Mouse (Mus musculus) hindbrain, embryonic 12.5 days (tissue): Measurements from ENCODE around the gene Il9. TPM values are rescaled to one million over a fixed set of nuclear protein-coding genes. Genes with fewer than 3 reads are reported as not detected.
A peak's percentile ranks its signal among the peaks of the same experiment; 100 is the strongest.

Experiments used
- ATAC-seq: fragments of 200-750 bp; cut with Nextera tagmentation; 2 replicates; pipeline ENCODE4 v1.8.0; 2017; ENCODE audit warnings: moderate TSS enrichment; ENCODE audit not compliant: low FRiP score
- H3K27ac ChIP-seq: fragments of 300-500 bp; sonication (generic); 2 replicates; pipeline ENCODE4 v1.5.1; 2016; ENCODE audit warnings: mild to moderate bottlenecking
- H3K27me3 ChIP-seq: fragments of 300-500 bp; sonication (generic); 2 replicates; pipeline ENCODE4 v1.6.1; 2016; ENCODE audit warnings: mild to moderate bottlenecking
- H3K36me3 ChIP-seq: fragments of 300-500 bp; sonication (generic); 2 replicates; pipeline ENCODE4 v1.6.1; 2016; ENCODE audit warnings: mild to moderate bottlenecking
- H3K4me1 ChIP-seq: fragments of 300-500 bp; sonication (generic); 2 replicates; pipeline ENCODE4 v1.6.1; 2016
- H3K4me2 ChIP-seq: fragments of 300-500 bp; sonication (generic); replicated peaks from 2 replicates; pipeline ENCODE4 v1.6.1; 2016; ENCODE audit warnings: mild to moderate bottlenecking
- H3K4me3 ChIP-seq: fragments of 300-500 bp; sonication (generic); 2 replicates; pipeline ENCODE4 v1.5.1; 2016; ENCODE audit warnings: mild to moderate bottlenecking
- H3K9ac ChIP-seq: fragments of 300-500 bp; sonication (generic); 2 replicates; pipeline ENCODE4 v1.6.1; 2016; ENCODE audit warnings: mild to moderate bottlenecking, moderate library complexity
- H3K9me3 ChIP-seq: fragments of 300-500 bp; sonication (generic); replicated peaks from 2 replicates; pipeline ENCODE4 v1.6.1; 2016; ENCODE audit warnings: mild to moderate bottlenecking
- WGBS: fragments of 180-500 bp; shearing (Covaris S2); methylation state at CpG from one replicate; pipeline ENCODE4 v1.1.7; 2016; 5-methylcytosine and 5-hydroxymethylcytosine counted together
- polyA plus RNA-seq: library from polyadenylated mRNA; unstranded; fragments of >200 nt; fragmentation: Nextera tagmentation; extraction: Ambion mirVana; gene quantifications from 2 replicates; pipeline ENCODE4 v1.2.1, GENCODE M21; 2016

Gene Il9
- polyA plus RNA-seq, 1 experiment from 2014 or later = not detected

GRCm38 (mm10) chr13:56506871-56507496 lies 24.9 kb upstream of the Il9 start:
- Histone ChIP-seq H3K36me3 (no peaks in the 10 kb centered on the region), H3K4me3 (no peak overlapping the region), H3K4me2 (no peak overlapping the region), H3K27ac (no peak overlapping the region), H3K4me1 (no peaks in the 10 kb centered on the region), H3K9ac (no peak overlapping the region), H3K27me3 (no peaks in the 10 kb centered on the region), H3K9me3 (no peaks in the 10 kb centered on the region)
- 83% methylated on average over 6 of the region's 6 CpGs for WGBS
- no peak for ATAC-seq

- Histone ChIP-seq H3K36me3 (no peaks in the 10 kb centered on the region), H3K4me2 (no peak overlapping the region), H3K4me1 (no peaks in the 10 kb centered on the region), H3K27ac (no peak overlapping the region), H3K9me3 (no peaks in the 10 kb centered on the region; the same call in 1 of the 2 replicates), H3K9ac (no peak overlapping the region), H3K27me3 (no peaks in the 10 kb centered on the region), H3K4me3 (no peak overlapping the region)
- 72% methylated on average over 6 of the region's 6 CpGs for WGBS
- no peak for ATAC-seq
Observed at GRCm38 (mm10) chr13:56501866-56502420, 19.9 kb upstream of the Il9 start.

GRCm38 (mm10) chr13:56500636-56501035 lies 18.6 kb upstream of the Il9 start:
- H3K4me1 ChIP-seq = no peaks in the 10 kb centered on the region
- no peaks in the 10 kb centered on the region; the same call in 1 of the 2 replicates for H3K9me3 ChIP-seq
- H3K36me3 ChIP-seq = no peaks in the 10 kb centered on the region
- ATAC-seq = no peak
- H3K27me3 ChIP-seq = no peaks in the 10 kb centered on the region
- no peak overlapping the region for H3K27ac ChIP-seq
- H3K4me3 ChIP-seq = no peak overlapping the region
- 86% methylated on average over 8 of the region's 8 CpGs for WGBS
- no peak overlapping the region for H3K4me2 ChIP-seq
- H3K9ac ChIP-seq = no peak overlapping the region

GRCm38 (mm10) chr13:56500132-56500531 lies 18.1 kb upstream of the Il9 start:
- no peak overlapping the region for H3K27ac ChIP-seq
- H3K36me3 ChIP-seq = no peaks in the 10 kb centered on the region
- no peaks in the 10 kb centered on the region for H3K4me1 ChIP-seq
- no peak overlapping the region for H3K4me3 ChIP-seq
- WGBS = 80% methylated on average over 3 of the region's 3 CpGs
- no peak overlapping the region for H3K9ac ChIP-seq
- H3K4me2 ChIP-seq = no peak overlapping the region
- no peaks in the 10 kb centered on the region for H3K27me3 ChIP-seq
- H3K9me3 ChIP-seq = no peaks in the 10 kb centered on the region; the same call in 1 of the 2 replicates
- ATAC-seq = no peak

- 35% methylated on average over 3 of the region's 3 CpGs for WGBS
- Histone ChIP-seq H3K4me3 (no peak overlapping the region), H3K9me3 (no peaks in the 10 kb centered on the region; the same call in 1 of the 2 replicates)
Observed at GRCm38 (mm10) chr13:56494440-56494839, 12.4 kb upstream of the Il9 start.

GRCm38 (mm10) chr13:56488012-56488411 lies 6.0 kb upstream of the Il9 start:
- Histone ChIP-seq H3K4me3 (no peak overlapping the region), H3K27ac (no peak overlapping the region), H3K4me2 (no peak overlapping the region), H3K4me1 (no peaks in the 10 kb centered on the region), H3K9ac (no peak overlapping the region), H3K27me3 (no peaks in the 10 kb centered on the region), H3K9me3 (no peaks in the 10 kb centered on the region), H3K36me3 (no peaks in the 10 kb centered on the region)
- 78% methylated on average over 5 of the region's 5 CpGs for WGBS
- no peak for ATAC-seq

More at GRCm38 (mm10) chr13:56494440-56494839, 12.4 kb upstream of the Il9 start:
- Histone ChIP-seq H3K36me3 (no peaks in the 10 kb centered on the region), H3K9ac (no peak overlapping the region), H3K4me2 (no peak overlapping the region), H3K4me1 (no peaks in the 10 kb centered on the region), H3K27me3 (no peaks in the 10 kb centered on the region), H3K27ac (no peak overlapping the region)
- ATAC-seq = no peak

- H3K4me1 ChIP-seq = 0 out of 2 replicates have a peak, but pooled peaks cover 3% of the 10 kb centered on the region
- WGBS = 80% methylated on average over 6 of the region's 6 CpGs
- no peak for ATAC-seq
- no peaks in the 10 kb centered on the region for H3K36me3 ChIP-seq
- no peak overlapping the region for H3K4me2 ChIP-seq
- no peak overlapping the region for H3K9ac ChIP-seq
- H3K27ac ChIP-seq = no peak overlapping the region
- no peak overlapping the region for H3K4me3 ChIP-seq
- no peaks in the 10 kb centered on the region; the same call in 1 of the 2 replicates for H3K27me3 ChIP-seq
- H3K9me3 ChIP-seq = no peaks in the 10 kb centered on the region
Observed at GRCm38 (mm10) chr13:56478027-56478426, 4.0 kb downstream of the Il9 start.

- H3K4me3 ChIP-seq = no peak overlapping the region
- H3K4me1 ChIP-seq = 0 out of 2 replicates have a peak, but pooled peaks cover 3% of the 10 kb centered on the region
- H3K27me3 ChIP-seq = no peaks in the 10 kb centered on the region; the same call in 1 of the 2 replicates
- no peak overlapping the region for H3K9ac ChIP-seq
- H3K36me3 ChIP-seq = no peaks in the 10 kb centered on the region
- ATAC-seq = no peak
- 50% methylated on average over 6 of the region's 6 CpGs for WGBS
- H3K27ac ChIP-seq = no peak overlapping the region
- no peak overlapping the region for H3K4me2 ChIP-seq
- no peaks in the 10 kb centered on the region for H3K9me3 ChIP-seq
Observed at GRCm38 (mm10) chr13:56477271-56477670, 4.8 kb downstream of the Il9 start.

GRCm38 (mm10) chr13:56476790-56477189 lies 5.3 kb downstream of the Il9 start:
- H3K9ac ChIP-seq = no peak overlapping the region
- no peak overlapping the region for H3K27ac ChIP-seq
- no peak for ATAC-seq
- WGBS = 73% methylated on average over 5 of the region's 5 CpGs
- no peak overlapping the region for H3K4me3 ChIP-seq
- no peak overlapping the region for H3K4me2 ChIP-seq
- H3K4me1 ChIP-seq = 0 out of 2 replicates have a peak, but pooled peaks cover 5% of the 10 kb centered on the region
- H3K27me3 ChIP-seq = no peaks in the 10 kb centered on the region; the same call in 1 of the 2 replicates
- H3K36me3 ChIP-seq = no peaks in the 10 kb centered on the region
- no peaks in the 10 kb centered on the region for H3K9me3 ChIP-seq

- Histone ChIP-seq H3K4me1 (0 out of 2 replicates have a peak, but pooled peaks cover 5% of the 10 kb centered on the region), H3K36me3 (no peaks in the 10 kb centered on the region), H3K4me2 (no peak overlapping the region), H3K4me3 (no peak overlapping the region), H3K9ac (no peak overlapping the region), H3K27ac (no peak overlapping the region), H3K9me3 (no peaks in the 10 kb centered on the region), H3K27me3 (no peaks in the 10 kb centered on the region; the same call in 1 of the 2 replicates)
- peak; percentile 43; the same call in 1 of the 2 replicates for ATAC-seq
- WGBS = 30% methylated on average over 4 of the region's 4 CpGs
Observed at GRCm38 (mm10) chr13:56475363-56475762, 6.7 kb downstream of the Il9 start.

GRCm38 (mm10) chr13:56472661-56473060 lies 9.4 kb downstream of the Il9 start:
- H3K4me1 ChIP-seq = 0 out of 2 replicates have a peak, but pooled peaks cover 5% of the 10 kb centered on the region
- H3K9ac ChIP-seq = no peak overlapping the region
- ATAC-seq = no peak
- no peak overlapping the region for H3K27ac ChIP-seq
- H3K4me3 ChIP-seq = no peak overlapping the region
- no peak overlapping the region for H3K4me2 ChIP-seq
- 88% methylated on average over 9 of the region's 9 CpGs for WGBS
- H3K9me3 ChIP-seq = no peaks in the 10 kb centered on the region
- no peaks in the 10 kb centered on the region for H3K36me3 ChIP-seq
- peaks cover 3% of the 10 kb centered on the region; the same call in 1 of the 2 replicates for H3K27me3 ChIP-seq

GRCm38 (mm10) chr13:56471951-56472350 lies 10.1 kb downstream of the Il9 start:
- H3K4me1 ChIP-seq = 0 out of 2 replicates have a peak, but pooled peaks cover 2% of the 10 kb centered on the region
- no peak overlapping the region for H3K27ac ChIP-seq
- no peaks in the 10 kb centered on the region for H3K36me3 ChIP-seq
- H3K27me3 ChIP-seq = peaks cover 3% of the 10 kb centered on the region; the same call in 1 of the 2 replicates
- no peak overlapping the region for H3K4me3 ChIP-seq
- no peak overlapping the region for H3K4me2 ChIP-seq
- H3K9ac ChIP-seq = no peak overlapping the region
- H3K9me3 ChIP-seq = no peaks in the 10 kb centered on the region
- 77% methylated on average over 9 of the region's 9 CpGs for WGBS
- no peak for ATAC-seq
